Mouse (Mus musculus) midbrain, embryonic 13.5 days (tissue): Measurements from ENCODE around the gene Trim68. TPM values are rescaled to one million over a fixed set of nuclear protein-coding genes. Genes with fewer than 3 reads are reported as not detected.
"Not testable (repeated sequence)": the region's sequence is repeated elsewhere in the genome, so short reads cannot be mapped to it uniquely, and the experiment has no call there.

Source experiments
- ATAC-seq: fragments of 200-750 bp; cut with Nextera tagmentation; 2 replicates; pipeline ENCODE4 v1.8.0; 2017; ENCODE audit warnings: mild to moderate bottlenecking, moderate TSS enrichment, moderate library complexity
- H3K27ac ChIP-seq: fragments of 300-500 bp; sonication (generic); 2 replicates; pipeline ENCODE4 v1.5.1; 2015; ENCODE audit warnings: inconsistent platforms, mild to moderate bottlenecking, moderate library complexity
- H3K27me3 ChIP-seq: fragments of 300-500 bp; sonication (generic); 2 replicates; pipeline ENCODE4 v1.6.1; 2015; ENCODE audit warnings: mild to moderate bottlenecking, inconsistent platforms
- H3K36me3 ChIP-seq: fragments of 300-500 bp; sonication (generic); 2 replicates; pipeline ENCODE4 v1.6.1; 2015; ENCODE audit warnings: mild to moderate bottlenecking, inconsistent platforms
- H3K4me1 ChIP-seq: fragments of 300-500 bp; sonication (generic); replicated peaks from 2 replicates; pipeline ENCODE4 v1.6.1; 2015; ENCODE audit warnings: inconsistent platforms
- H3K4me2 ChIP-seq: fragments of 300-500 bp; sonication (generic); replicated peaks from 2 replicates; pipeline ENCODE4 v1.6.1; 2015; ENCODE audit warnings: moderate library complexity, mild to moderate bottlenecking, inconsistent platforms
- H3K4me3 ChIP-seq: fragments of 300-500 bp; sonication (generic); replicated peaks from 2 replicates; pipeline ENCODE4 v1.5.1; 2015; ENCODE audit warnings: mild to moderate bottlenecking, inconsistent platforms
- H3K9ac ChIP-seq: fragments of 300-500 bp; sonication (generic); replicated peaks from 2 replicates; pipeline ENCODE4 v1.6.1; 2015; ENCODE audit warnings: mild to moderate bottlenecking, inconsistent platforms
- H3K9me3 ChIP-seq: fragments of 300-500 bp; sonication (generic); 2 replicates; pipeline ENCODE4 v1.6.1; 2016; ENCODE audit warnings: mild to moderate bottlenecking, inconsistent platforms
- WGBS: fragments of 180-500 bp; shearing (Covaris S2); methylation state at CpG from one replicate; pipeline ENCODE4 v1.1.7; 2015; 5-methylcytosine and 5-hydroxymethylcytosine counted together
- polyA plus RNA-seq: library from polyadenylated mRNA; unstranded; fragments of >200 nt; fragmentation: Nextera tagmentation; extraction: Ambion mirVana; gene quantifications from 2 replicates; pipeline ENCODE4 v1.2.1, GENCODE M21; 2015

The Trim68 gene
- polyA plus RNA-seq, 1 experiment from 2014 or later, result 8.0 TPM

GRCm38 (mm10) chr7:102644945-102645344 lies 42.2 kb downstream of the Trim68 start:
- not testable (repeated sequence) for H3K4me1 ChIP-seq, H3K4me3 ChIP-seq, H3K27ac ChIP-seq, H3K36me3 ChIP-seq, H3K27me3 ChIP-seq, H3K9ac ChIP-seq, H3K4me2 ChIP-seq, H3K9me3 ChIP-seq, ATAC-seq
- 86% methylated on average over 4 of the region's 4 CpGs for WGBS

GRCm38 (mm10) chr7:102638132-102638531 lies 49.0 kb downstream of the Trim68 start, which contains the start of gene Olfr554:
Gene Olfr554, plus strand, starts transcription at chr7:102638432.
- no peaks in the 10 kb centered on the region for H3K9me3 ChIP-seq
- no peak within 1 kb of the TSS for H3K27ac ChIP-seq
- H3K9ac ChIP-seq, result no peak within 1 kb of the TSS
- H3K4me1 ChIP-seq, result no peaks in the 10 kb centered on the region
- no peak within 1 kb of the TSS for H3K4me2 ChIP-seq
- no peaks in the 10 kb centered on the region for H3K36me3 ChIP-seq
- H3K27me3 ChIP-seq, result no peaks in the 10 kb centered on the region
- no peak for ATAC-seq
- 86% methylated on average over 1 of the region's 1 CpGs for WGBS
- H3K4me3 ChIP-seq, result no peak within 1 kb of the TSS

GRCm38 (mm10) chr7:102636665-102637064 lies 50.5 kb downstream of the Trim68 start:
- no peak overlapping the region for H3K4me3 ChIP-seq
- H3K4me2 ChIP-seq, result no peak overlapping the region
- 33% methylated on average over 3 of the region's 3 CpGs for WGBS
- no peaks in the 10 kb centered on the region for H3K27me3 ChIP-seq
- no peaks in the 10 kb centered on the region for H3K36me3 ChIP-seq
- ATAC-seq, result no peak
- no peak overlapping the region for H3K27ac ChIP-seq
- no peaks in the 10 kb centered on the region for H3K4me1 ChIP-seq
- no peak overlapping the region for H3K9ac ChIP-seq
- no peaks in the 10 kb centered on the region for H3K9me3 ChIP-seq

Other genes with a start within 250 kb of the Trim68 start
- 85.6 and 86.3 TPM in 2 replicates for gene Rrm1, start 245.6 kb downstream of the Trim68 start, polyA plus RNA-seq
- gene Olfr543, start 205.6 kb downstream of the Trim68 start, polyA plus RNA-seq, result 0.55 and 0.59 TPM in 2 replicates
- 0.16 and 0.19 TPM in 2 replicates for gene Olfr544, start 199.0 kb downstream of the Trim68 start, polyA plus RNA-seq
- gene Olfr545, start 187.8 kb downstream of the Trim68 start, polyA plus RNA-seq, result 0.30 and 0.41 TPM in 2 replicates
- gene Olfr547, start 152.6 kb downstream of the Trim68 start, polyA plus RNA-seq, result not detected in 2 replicates
- not detected in 2 replicates for gene Olfr548-ps1, start 146.4 kb downstream of the Trim68 start, polyA plus RNA-seq
- not detected in 2 replicates for gene Olfr549, start 137.5 kb downstream of the Trim68 start, polyA plus RNA-seq
- 0.17 TPM in 1 of 2 replicates, not detected in the other for gene Trim21, start 121.8 kb downstream of the Trim68 start, polyA plus RNA-seq
- not detected in 2 replicates for gene Olfr550, start 115.9 kb downstream of the Trim68 start, polyA plus RNA-seq
- gene Olfr551, start 95.4 kb downstream of the Trim68 start, polyA plus RNA-seq, result not detected in 2 replicates
- gene Olfr552, start 89.6 kb downstream of the Trim68 start, polyA plus RNA-seq, result not detected in 2 replicates
- not detected in 2 replicates for gene Olfr553, start 69.1 kb downstream of the Trim68 start, polyA plus RNA-seq
- gene Olfr554, start 48.9 kb downstream of the Trim68 start, polyA plus RNA-seq, result not detected in 2 replicates
- not detected in 2 replicates for gene Olfr555, start 28.5 kb downstream of the Trim68 start, polyA plus RNA-seq
- gene Olfr556, start 22.4 kb downstream of the Trim68 start, polyA plus RNA-seq, result not detected in 2 replicates
- not detected in 2 replicates for gene Olfr557, start 8.6 kb upstream of the Trim68 start, polyA plus RNA-seq
- 0.07 TPM in 1 of 2 replicates, not detected in the other for gene Olfr558, start 14.9 kb upstream of the Trim68 start, polyA plus RNA-seq
- not detected in 2 replicates for gene Olfr33, start 31.7 kb upstream of the Trim68 start, polyA plus RNA-seq
- not detected in 2 replicates for gene Olfr559, start 40.2 kb upstream of the Trim68 start, polyA plus RNA-seq
- not detected in 2 replicates for gene Olfr560, start 72.0 kb upstream of the Trim68 start, polyA plus RNA-seq
- not detected in 2 replicates for gene Olfr78, start 72.1 kb upstream of the Trim68 start, polyA plus RNA-seq
- not detected in 2 replicates for gene Olfr561, start 83.9 kb upstream of the Trim68 start, polyA plus RNA-seq
- gene Olfr564, start 116.2 kb upstream of the Trim68 start, polyA plus RNA-seq, result not detected in 2 replicates
- not detected in 2 replicates for gene Olfr566, start 171.4 kb upstream of the Trim68 start, polyA plus RNA-seq
- gene Olfr568, start 189.8 kb upstream of the Trim68 start, polyA plus RNA-seq, result not detected in 2 replicates
- not detected in 2 replicates for gene Olfr569, start 203.6 kb upstream of the Trim68 start, polyA plus RNA-seq
- gene Olfr570, start 207.2 kb upstream of the Trim68 start, polyA plus RNA-seq, result not detected in 2 replicates
- gene Olfr571, start 230.2 kb upstream of the Trim68 start, polyA plus RNA-seq, result not detected in 2 replicates
- gene Olfr572, start 237.1 kb upstream of the Trim68 start, polyA plus RNA-seq, result not detected in 2 replicates